Mouse (Mus musculus) heart, embryonic 14.5 days (tissue): ENCODE measurements at regions not wholly inside any gene's neighbourhood (a gene's known extent, or its start where the extent isn't known, plus 50 kb on each side); places are given as distances from the start of the nearest gene placed in this dataset.

Experiments used
- ATAC-seq: fragments of 200-750 bp; cut with Nextera tagmentation; 2 replicates; pipeline ENCODE4 v1.8.0; 2017; ENCODE audit warnings: low read depth, moderate TSS enrichment; ENCODE audit not compliant: insufficient number of reproducible peaks, insufficient read depth, low FRiP score
- H3K27ac ChIP-seq, 2 experiments: fragments of 200-500 bp in 1 of 2; fragments of 300-500 bp in 1 of 2; sonication (generic) in 1 of 2; replicated peaks in 1 of 2; 2 replicates each; pipeline ENCODE4 v1.5.1; 2012 to 2014; ENCODE audit warnings: low read depth in 2 of 2, low read length in 2 of 2, control low read depth in 1 of 2, mild to moderate bottlenecking in 1 of 2, mixed read lengths in 1 of 2; ENCODE audit not compliant: control insufficient read depth in 1 of 2, insufficient read depth in 1 of 2
- H3K27me3 ChIP-seq: fragments of 300-500 bp; sonication (generic); 2 replicates; pipeline ENCODE4 v1.6.1; 2014; ENCODE audit warnings: mild to moderate bottlenecking, low read length, control low read depth; ENCODE audit not compliant: control insufficient read depth, insufficient read depth
- H3K36me3 ChIP-seq: fragments of 300-500 bp; sonication (generic); 2 replicates; pipeline ENCODE4 v1.6.1; 2014; ENCODE audit warnings: mild to moderate bottlenecking, control low read depth, low read length, mixed read lengths; ENCODE audit not compliant: control insufficient read depth, insufficient read depth
- H3K4me1 ChIP-seq, 2 experiments: fragments of 200-500 bp in 1 of 2; fragments of 300-500 bp in 1 of 2; sonication (generic) in 1 of 2; 2 replicates each; pipeline ENCODE4 v1.6.1; 2012 to 2014; ENCODE audit warnings: low read length in 2 of 2, control low read depth in 1 of 2, mixed read lengths in 1 of 2; ENCODE audit not compliant: control insufficient read depth in 2 of 2, insufficient read depth in 2 of 2
- H3K4me2 ChIP-seq: fragments of 300-500 bp; sonication (generic); 2 replicates; pipeline ENCODE4 v1.6.1; 2014; ENCODE audit warnings: mild to moderate bottlenecking, low read length
- H3K4me3 ChIP-seq, 2 experiments: fragments of 200-500 bp in 1 of 2; fragments of 300-500 bp in 1 of 2; sonication (generic) in 1 of 2; 2 replicates each; pipeline ENCODE4 v1.5.1; 2012 to 2014; ENCODE audit warnings: low read length in 2 of 2, mild to moderate bottlenecking in 2 of 2, control low read depth in 1 of 2, low read depth in 1 of 2, moderate library complexity in 1 of 2; ENCODE audit not compliant: control insufficient read depth in 1 of 2, insufficient read depth in 1 of 2
- H3K9ac ChIP-seq: fragments of 300-500 bp; sonication (generic); 2 replicates; pipeline ENCODE4 v1.6.1; 2014; ENCODE audit warnings: mild to moderate bottlenecking, low read length
- H3K9me3 ChIP-seq: fragments of 300-500 bp; sonication (generic); 2 replicates; pipeline ENCODE4 v1.6.1; 2016; ENCODE audit warnings: low read length, control low read depth; ENCODE audit not compliant: control insufficient read depth
- WGBS: fragments of 180-500 bp; shearing (Covaris S2); extraction: QIAGEN DNeasy Blood & Tissue Kit; methylation state at CpG from one replicate; pipeline ENCODE4 v1.1.7; 2014; 5-methylcytosine and 5-hydroxymethylcytosine counted together

- H3K4me2 ChIP-seq, result no peak overlapping the region
- no peak overlapping the region for H3K4me3 ChIP-seq
- no peak overlapping the region for H3K9ac ChIP-seq
- no peaks in the 10 kb centered on the region for H3K27me3 ChIP-seq
- 79% methylated on average over 2 of the region's 2 CpGs for WGBS
- H3K27ac ChIP-seq, result no peak overlapping the region
- no peaks in the 10 kb centered on the region for H3K4me1 ChIP-seq
- no peaks in the 10 kb centered on the region for H3K36me3 ChIP-seq
- ATAC-seq, result no peak
- no peaks in the 10 kb centered on the region for H3K9me3 ChIP-seq
Observed at GRCm38 (mm10) chr6:95975994-95976393, 137.0 kb upstream of the Fam19a1 start.

GRCm38 (mm10) chr6:95997037-95997436 is 115.9 kb upstream of the Fam19a1 start:
- 72% methylated on average over 2 of the region's 2 CpGs for WGBS
- H3K27me3 ChIP-seq, result no peaks in the 10 kb centered on the region
- no peak overlapping the region for H3K9ac ChIP-seq
- no peaks in the 10 kb centered on the region for H3K9me3 ChIP-seq
- no peak overlapping the region for H3K4me3 ChIP-seq
- no peak for ATAC-seq
- H3K4me2 ChIP-seq, result no peak overlapping the region
- no peaks in the 10 kb centered on the region for H3K36me3 ChIP-seq
- H3K27ac ChIP-seq, result no peak overlapping the region
- H3K4me1 ChIP-seq, result no peaks in the 10 kb centered on the region

GRCm38 (mm10) chr6:95997741-95998140 is 115.2 kb upstream of the Fam19a1 start:
- Histone ChIP-seq H3K4me3 (no peak overlapping the region), H3K27me3 (no peaks in the 10 kb centered on the region), H3K36me3 (no peaks in the 10 kb centered on the region), H3K27ac (no peak overlapping the region), H3K4me1 (no peaks in the 10 kb centered on the region), H3K4me2 (no peak overlapping the region), H3K9ac (no peak overlapping the region), H3K9me3 (no peaks in the 10 kb centered on the region)
- WGBS, result 71% methylated on average over 3 of the region's 3 CpGs
- ATAC-seq, result no peak

DNA sequence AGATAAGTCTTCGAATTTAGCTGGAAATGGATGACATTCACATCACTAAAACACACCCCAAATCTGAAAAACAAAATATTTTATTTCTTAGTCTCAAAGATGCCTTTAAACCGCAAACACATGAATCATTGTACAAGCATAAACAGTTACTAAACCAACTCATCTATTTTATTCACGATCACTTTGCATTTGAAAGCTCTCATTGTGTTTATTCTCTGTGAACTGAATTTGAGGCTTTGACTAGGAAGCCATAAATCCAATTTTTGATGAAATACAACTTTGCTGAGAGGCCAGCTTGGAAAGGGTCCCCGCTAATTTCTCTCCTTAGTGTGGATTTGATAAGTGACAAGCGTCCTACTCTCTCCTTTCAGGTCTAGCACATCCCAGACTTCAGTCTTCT is 113.5 kb upstream of the Fam19a1 start:
- ATAC-seq, result no peak
- H3K36me3 ChIP-seq, result no peaks in the 10 kb centered on the region
- H3K4me2 ChIP-seq, result no peak overlapping the region
- no peak overlapping the region for H3K4me3 ChIP-seq
- H3K4me1 ChIP-seq, result no peaks in the 10 kb centered on the region
- H3K27me3 ChIP-seq, result no peaks in the 10 kb centered on the region
- no peak overlapping the region for H3K27ac ChIP-seq
- H3K9me3 ChIP-seq, result no peaks in the 10 kb centered on the region
- 80% methylated on average over 5 of the region's 5 CpGs for WGBS
- H3K9ac ChIP-seq, result no peak overlapping the region

GRCm38 (mm10) chr6:96000011-96000476 is 112.9 kb upstream of the Fam19a1 start:
- ATAC-seq, result no peak
- Histone ChIP-seq H3K9ac (no peak overlapping the region), H3K9me3 (no peaks in the 10 kb centered on the region), H3K4me3 (no peak overlapping the region), H3K4me2 (no peak overlapping the region), H3K27ac (no peak overlapping the region), H3K36me3 (no peaks in the 10 kb centered on the region), H3K27me3 (no peaks in the 10 kb centered on the region), H3K4me1 (no peaks in the 10 kb centered on the region)
- 84% methylated on average over 10 of the region's 10 CpGs for WGBS

DNA sequence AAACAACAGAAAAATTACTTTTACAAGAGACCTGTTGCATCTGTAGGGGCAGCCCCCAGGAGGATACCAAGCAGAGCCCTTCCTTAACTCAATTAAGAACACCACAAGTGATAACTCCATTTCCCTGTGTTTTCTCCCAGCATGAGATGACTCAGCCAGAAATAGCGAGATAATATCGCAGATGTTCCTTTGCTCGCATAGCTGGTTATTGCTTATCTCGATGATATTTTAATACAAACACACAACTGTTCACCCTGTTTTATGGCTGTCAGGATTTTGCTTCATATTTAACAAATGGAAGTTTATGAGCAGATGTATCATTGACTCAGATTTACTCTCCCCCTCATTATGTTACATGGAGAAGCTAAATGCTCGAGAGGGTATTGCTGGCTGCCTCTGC is 101.7 kb upstream of the Fam19a1 start:
- Histone ChIP-seq H3K4me1 (no peaks in the 10 kb centered on the region), H3K9ac (no peak overlapping the region), H3K4me2 (no peak overlapping the region), H3K36me3 (no peaks in the 10 kb centered on the region), H3K27ac (no peak overlapping the region), H3K9me3 (no peaks in the 10 kb centered on the region), H3K27me3 (no peaks in the 10 kb centered on the region), H3K4me3 (no peak overlapping the region)
- WGBS, result 70% methylated on average over 5 of the region's 5 CpGs
- ATAC-seq, result no peak

DNA sequence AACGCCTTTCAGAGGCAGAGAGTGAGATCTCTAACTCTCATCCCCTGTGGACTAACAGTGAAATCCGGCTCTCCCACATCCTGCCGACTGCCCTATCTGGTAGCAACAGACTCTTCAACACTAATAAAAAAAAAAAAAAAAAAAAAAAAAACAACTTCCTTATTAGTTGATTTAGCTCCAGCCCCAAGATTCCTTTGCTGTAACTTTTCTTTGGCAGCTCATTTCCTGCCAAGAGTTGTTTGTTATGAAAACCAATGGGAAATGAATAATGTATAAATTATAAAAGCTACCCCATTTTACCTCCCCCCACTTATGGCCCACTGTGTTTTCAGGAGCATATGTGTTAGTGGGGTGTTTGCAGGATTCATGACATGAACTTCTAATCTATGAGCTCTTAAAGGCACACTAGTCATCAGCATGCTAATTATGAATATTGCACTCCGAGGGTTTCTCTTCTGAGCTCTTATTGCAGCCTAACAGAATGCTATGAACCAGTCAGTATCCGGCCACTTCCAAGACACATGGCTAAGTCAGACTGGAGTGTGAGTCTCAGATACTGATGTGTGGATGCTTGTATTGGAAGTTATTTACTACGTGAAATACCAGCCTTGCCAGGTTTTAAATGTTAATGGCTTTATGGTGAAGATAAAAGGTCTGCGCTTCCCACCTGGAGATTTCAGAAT is 84.8 kb upstream of the Fam19a1 start:
- WGBS, result 64% methylated on average over 7 of the region's 7 CpGs
- Histone ChIP-seq H3K4me3 (no peak overlapping the region), H3K4me2 (no peak overlapping the region), H3K4me1 (no peaks in the 10 kb centered on the region), H3K9me3 (no peaks in the 10 kb centered on the region), H3K36me3 (no peaks in the 10 kb centered on the region), H3K27me3 (no peaks in the 10 kb centered on the region), H3K9ac (no peak overlapping the region), H3K27ac (no peak overlapping the region)
- no peak for ATAC-seq

- Histone ChIP-seq H3K9me3 (no peaks in the 10 kb centered on the region), H3K27me3 (no peaks in the 10 kb centered on the region), H3K4me2 (no peak overlapping the region), H3K27ac (no peak overlapping the region), H3K36me3 (no peaks in the 10 kb centered on the region), H3K9ac (no peak overlapping the region), H3K4me1 (no peaks in the 10 kb centered on the region), H3K4me3 (no peak overlapping the region)
- no peak for ATAC-seq
- WGBS, result 72% methylated on average over 4 of the region's 4 CpGs
Observed at GRCm38 (mm10) chr6:96043711-96044110, 69.2 kb upstream of the Fam19a1 start.
